Mouse (Mus musculus): ENCODE measurements at regions not wholly inside any gene's neighbourhood (a gene's known extent, or its start where the extent isn't known, plus 50 kb on each side); places are given as distances from the start of the nearest gene placed in this dataset.
A peak's percentile ranks its signal among the peaks of the same experiment; 100 is the strongest.

DNA sequence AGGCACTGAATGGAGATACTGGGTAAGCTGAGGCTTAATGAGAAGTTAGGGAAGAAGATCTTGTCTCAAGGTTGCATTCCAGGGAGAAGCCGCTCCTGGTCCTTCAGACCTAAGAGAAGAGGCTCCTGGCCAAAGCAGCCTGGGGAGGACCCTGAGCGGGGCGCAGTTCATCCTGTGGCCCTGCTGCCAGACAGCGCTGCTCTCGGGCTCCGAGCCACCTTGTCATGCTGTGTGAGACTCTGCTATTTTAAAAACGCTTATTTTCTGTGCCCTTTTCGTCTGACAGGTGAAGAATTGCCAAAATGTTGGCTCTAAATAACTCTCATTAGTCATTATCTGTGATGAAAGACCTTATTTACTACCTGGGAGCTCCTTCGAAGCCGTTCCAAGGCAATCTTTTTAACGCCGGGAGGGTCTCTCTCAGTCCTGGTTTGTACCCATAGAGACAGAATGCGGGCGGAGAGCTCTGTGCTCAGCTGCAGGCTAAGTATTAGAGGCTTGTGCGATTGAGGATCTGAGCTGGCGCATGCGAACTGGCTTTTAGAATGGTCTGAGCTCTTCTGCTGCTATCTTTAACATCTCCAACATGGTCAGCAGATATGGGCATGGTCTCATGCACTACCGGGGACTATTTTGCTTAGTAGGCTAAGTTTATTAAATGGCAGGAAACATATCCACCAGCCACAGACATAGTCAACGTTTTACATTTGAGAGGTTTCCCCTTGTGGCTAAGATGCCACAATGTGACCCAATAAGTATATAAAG lies 68.8 kb upstream of the Gpr12 start:
- no peak for DNase-seq (ENCODE audit: low read depth, low spot score)
- no peaks in the 10 kb centered on the region for H3K27me3 ChIP-seq (ENCODE audit: control insufficient read depth, insufficient read depth, low read length, poor library complexity, severe bottlenecking)
- no peaks in the 10 kb centered on the region; the same call in 1 of the 2 replicates for H3K36me3 ChIP-seq (ENCODE audit: control insufficient read depth, insufficient read depth, low read length, poor library complexity, severe bottlenecking)

DNA sequence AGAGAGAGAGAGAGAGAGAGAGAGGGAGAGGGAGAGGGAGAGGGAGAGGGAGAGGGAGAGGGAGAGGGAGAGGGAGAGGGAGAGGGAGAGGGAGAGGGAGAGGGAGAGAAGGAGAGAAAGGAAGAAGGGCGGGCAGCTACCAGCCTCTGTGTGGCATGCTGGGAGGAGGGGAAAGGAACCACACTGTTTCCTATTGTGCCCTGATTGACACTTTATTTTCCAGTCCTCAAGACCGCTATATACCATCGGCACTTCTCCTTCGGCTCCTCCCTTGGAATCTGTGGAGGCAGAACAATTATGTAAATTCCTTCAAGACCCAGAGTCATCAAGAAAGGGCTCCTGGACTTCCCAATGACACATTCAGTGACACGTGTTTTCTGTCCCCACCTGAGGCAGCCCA lies 67.8 kb upstream of the Gpr12 start:
- Histone ChIP-seq H3K36me3 (ENCODE audit: control insufficient read depth, insufficient read depth, low read length, poor library complexity, severe bottlenecking) (no peaks in the 10 kb centered on the region; the same call in 1 of the 2 replicates), H3K27me3 (ENCODE audit: control insufficient read depth, insufficient read depth, low read length, poor library complexity, severe bottlenecking) (no peaks in the 10 kb centered on the region)
- DNase-seq (ENCODE audit: low read depth, low spot score) = no peak

DNA sequence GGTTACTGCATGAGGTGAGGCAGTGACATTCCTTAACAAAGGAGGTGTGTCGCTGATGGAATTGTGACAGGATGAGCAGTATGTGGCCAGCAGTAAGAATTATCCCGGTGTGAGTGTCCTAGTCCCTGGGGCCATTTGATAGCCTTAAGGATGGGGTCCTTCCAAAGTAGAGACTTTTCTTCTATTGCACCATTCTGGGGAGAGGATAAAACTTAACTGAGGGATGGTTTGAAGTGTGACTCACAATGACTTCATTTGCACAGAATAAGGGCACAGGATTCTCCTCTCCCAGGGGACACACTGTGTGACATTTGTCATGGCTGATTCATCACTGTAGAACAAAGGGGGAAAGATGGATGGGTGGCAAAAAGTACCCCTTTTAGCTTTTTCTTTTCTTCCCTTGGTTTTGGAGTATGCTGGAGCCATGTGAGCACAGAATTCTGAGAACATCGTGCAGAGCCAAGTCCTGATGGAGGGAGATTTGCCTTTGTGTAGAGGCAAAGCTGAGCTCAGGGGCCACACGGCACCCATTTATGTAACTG lies 63.6 kb upstream of the Gpr12 start:
- DNase-seq (ENCODE audit: low read depth, low spot score) = no peak
- H3K27me3 ChIP-seq (ENCODE audit: control insufficient read depth, insufficient read depth, low read length, poor library complexity, severe bottlenecking) = no peaks in the 10 kb centered on the region
- no peaks in the 10 kb centered on the region; the same call in 1 of the 2 replicates for H3K36me3 ChIP-seq (ENCODE audit: control insufficient read depth, insufficient read depth, low read length, poor library complexity, severe bottlenecking)

- Histone ChIP-seq H3K36me3 (ENCODE audit: control insufficient read depth, insufficient read depth, low read length, poor library complexity, severe bottlenecking) (no peaks in the 10 kb centered on the region; the same call in 1 of the 2 replicates), H3K27me3 (ENCODE audit: control insufficient read depth, insufficient read depth, low read length, poor library complexity, severe bottlenecking) (no peaks in the 10 kb centered on the region)
- no peak for DNase-seq (ENCODE audit: low read depth, low spot score)
Observed at GRCm38 (mm10) chr5:146647628-146648380, 62.8 kb upstream of the Gpr12 start.

DNA sequence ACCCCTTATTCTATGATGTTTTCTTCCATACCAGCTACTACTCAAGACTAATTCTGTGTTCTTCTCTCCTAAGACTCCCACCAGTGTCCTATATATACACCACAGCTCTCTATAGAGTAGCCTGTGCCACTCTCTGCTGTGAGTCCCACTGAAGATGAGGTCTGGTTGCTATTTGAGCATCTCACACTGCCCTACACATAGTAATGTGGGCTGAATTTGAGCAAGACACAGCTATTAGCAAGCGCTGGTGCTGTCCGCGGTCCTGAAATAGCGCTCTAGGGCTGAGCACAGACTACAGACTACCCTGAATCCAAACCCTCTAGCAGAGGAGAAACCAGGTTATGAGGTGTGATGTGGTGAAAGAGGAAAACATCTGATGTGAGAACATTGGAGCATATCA lies 59.5 kb upstream of the Gpr12 start:
- Histone ChIP-seq H3K36me3 (ENCODE audit: control insufficient read depth, insufficient read depth, low read length, poor library complexity, severe bottlenecking) (no peaks in the 10 kb centered on the region; the same call in 1 of the 2 replicates), H3K27me3 (ENCODE audit: control insufficient read depth, insufficient read depth, low read length, poor library complexity, severe bottlenecking) (no peaks in the 10 kb centered on the region)
- peak; percentile 74 for DNase-seq (ENCODE audit: low read depth, low spot score)

GRCm38 (mm10) chr5:146641931-146642330 lies 56.9 kb upstream of the Gpr12 start:
- no peaks in the 10 kb centered on the region for H3K27me3 ChIP-seq (ENCODE audit: control insufficient read depth, insufficient read depth, low read length, poor library complexity, severe bottlenecking)

GRCm38 (mm10) chr5:146636859-146637258 lies 51.8 kb upstream of the Gpr12 start:
- Histone ChIP-seq H3K36me3 (ENCODE audit: control insufficient read depth, insufficient read depth, low read length, poor library complexity, severe bottlenecking) (no peaks in the 10 kb centered on the region), H3K27me3 (ENCODE audit: control insufficient read depth, insufficient read depth, low read length, poor library complexity, severe bottlenecking) (no peaks in the 10 kb centered on the region)

More at GRCm38 (mm10) chr5:146641931-146642330, 56.9 kb upstream of the Gpr12 start:
- H3K36me3 ChIP-seq (ENCODE audit: control insufficient read depth, insufficient read depth, low read length, poor library complexity, severe bottlenecking) = no peaks in the 10 kb centered on the region
- DNase-seq (ENCODE audit: low read depth, low spot score) = no peak

More at GRCm38 (mm10) chr5:146636859-146637258, 51.8 kb upstream of the Gpr12 start:
- no peak for DNase-seq (ENCODE audit: low read depth, low spot score)

All from splenic B cell, adult 2 months (primary cell).